ENCODE assay signal across 21 mouse cellular contexts in the genomic region with DNA sequence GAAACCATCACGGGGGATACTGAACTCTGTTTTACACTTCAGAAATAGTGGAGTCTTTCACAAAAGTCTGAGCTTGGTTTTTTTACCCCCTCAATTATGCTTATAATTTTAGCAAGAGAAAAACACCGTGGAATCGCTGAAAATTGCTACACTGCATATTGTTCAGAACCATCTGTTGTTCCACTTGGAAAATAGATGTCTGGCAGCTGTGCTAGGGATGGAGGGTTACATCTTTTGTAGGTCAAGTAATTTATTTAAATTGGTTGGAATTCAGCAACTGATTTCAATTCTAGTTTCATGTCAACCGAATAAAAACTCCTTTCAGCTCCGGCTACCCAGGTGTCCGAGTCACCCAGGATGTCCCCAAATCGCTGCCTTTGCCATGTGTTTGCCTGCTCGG.
A peak's percentile ranks its signal among the peaks of the same experiment; 100 is the strongest.
DNase-seq lines count a peak whose midpoint lies in the region; ATAC-seq and TF ChIP-seq lines count a peak whose summit lies in the region.
"Had no signal": no experiment of that assay in that cellular context is flagged by ENCODE, and none has a peak within 500 bp of the region (broad histone marks: within the 10 kb centered on the region; RNA-seq: fewer than 3 reads in every experiment).

No protein-coding gene starts in this region.

- TF ChIP-seq CTCF in forebrain, postnatal 0 days (IDR thresholded peaks at IDR 0.05; ENCODE audit: low read depth) = no peak

- H3K4me3 ChIP-seq in forebrain, postnatal 0 days (ENCODE audit: low read depth, low read length) = no peak overlapping the region
- H3K4me3 ChIP-seq in forebrain, embryonic 10.5 days = no peak overlapping the region
- H3K4me3 ChIP-seq in embryonic facial prominence, embryonic 15.5 days (replicated peaks) = no peak overlapping the region
- no peak overlapping the region for H3K4me3 ChIP-seq in stomach, embryonic 16.5 days (replicated peaks; ENCODE audit: low read length)
- H3K4me3 ChIP-seq: hindbrain, embryonic 10.5 days; limb, embryonic 10.5 days; neural tube, embryonic 15.5 days; stomach, embryonic 15.5 days had no signal

- H3K27ac ChIP-seq in forebrain, postnatal 0 days (ENCODE audit: low read depth, low read length) = no peak overlapping the region
- H3K27ac ChIP-seq in forebrain, embryonic 10.5 days = no peak overlapping the region
- H3K27ac ChIP-seq in embryonic facial prominence, embryonic 15.5 days (replicated peaks) = peak overlapping the region; percentile 73; the same call in 1 of the 2 replicates
- peak overlapping the region; percentile 29; the same call in 1 of the 2 replicates for H3K27ac ChIP-seq in stomach, embryonic 16.5 days (ENCODE audit: low read length)
- H3K27ac ChIP-seq: hindbrain, embryonic 10.5 days; kidney, postnatal 0 days; limb, embryonic 10.5 days; neural tube, embryonic 15.5 days; stomach, embryonic 15.5 days had no signal

- no peaks in the 10 kb centered on the region for H3K9me3 ChIP-seq in forebrain, postnatal 0 days (ENCODE audit: low read length)
- H3K9me3 ChIP-seq in forebrain, embryonic 10.5 days = no peaks in the 10 kb centered on the region
- no peaks in the 10 kb centered on the region for H3K9me3 ChIP-seq in embryonic facial prominence, embryonic 15.5 days (replicated peaks)
- no peaks in the 10 kb centered on the region for H3K9me3 ChIP-seq in stomach, embryonic 16.5 days (replicated peaks; ENCODE audit: control insufficient read depth, low read length)
- H3K9me3 ChIP-seq: hindbrain, embryonic 10.5 days; limb, embryonic 10.5 days; neural tube, embryonic 15.5 days; stomach, embryonic 15.5 days had no signal

- peak; percentile 47 for DNase-seq in forebrain, postnatal 0 days
- no peak for DNase-seq in forebrain, embryonic 10.5 days (ENCODE audit: extremely low spot score, low spot score)
- DNase-seq in right cerebral cortex, adult 18-20 months = peak; percentile 18
- DNase-seq in right cerebral cortex, postnatal 10 days (ENCODE audit: low spot score in 2 of 2) = no peak
- DNase-seq in heart, postnatal 36 days = no peak
- DNase-seq: adrenal gland, postnatal 36 days; B cell, adult 2 months; cerebellum, adult 2 months; gastrocnemius, postnatal 36 days; kidney, adult 18-20 months; liver, postnatal 0 days; lung, postnatal 10 days; midbrain, embryonic 14.5 days; spleen, adult 18-20 months had no signal

- H3K9ac ChIP-seq in forebrain, postnatal 0 days = no peak overlapping the region
- no peak overlapping the region for H3K9ac ChIP-seq in embryonic facial prominence, embryonic 15.5 days
- no peak overlapping the region for H3K9ac ChIP-seq in stomach, embryonic 16.5 days (ENCODE audit: low read length)
- H3K9ac ChIP-seq: liver, postnatal 0 days; neural tube, embryonic 15.5 days; stomach, embryonic 15.5 days had no signal

- ATAC-seq in forebrain, postnatal 0 days = peak; percentile 73
- ATAC-seq in embryonic facial prominence, embryonic 15.5 days (ENCODE audit: insufficient number of reproducible peaks, low FRiP score, low TSS enrichment, low read depth) = peak; percentile 51; the same call in 1 of the 2 replicates
- no peak for ATAC-seq in stomach, embryonic 16.5 days (ENCODE audit: insufficient read depth, low FRiP score)
- ATAC-seq: liver, postnatal 0 days had no signal

- H3K27me3 ChIP-seq in forebrain, postnatal 0 days (ENCODE audit: insufficient read depth, low read length) = no peaks in the 10 kb centered on the region
- H3K27me3 ChIP-seq in forebrain, embryonic 10.5 days (ENCODE audit: poor library complexity, severe bottlenecking) = peaks cover 8% of the 10 kb centered on the region; the same call in 1 of the 2 replicates
- H3K27me3 ChIP-seq in embryonic facial prominence, embryonic 15.5 days = no peaks in the 10 kb centered on the region
- no peaks in the 10 kb centered on the region for H3K27me3 ChIP-seq in stomach, embryonic 16.5 days (ENCODE audit: control insufficient read depth, insufficient read depth, low read length)
- H3K27me3 ChIP-seq: neural tube, embryonic 15.5 days; stomach, embryonic 15.5 days had no signal

- no peaks in the 10 kb centered on the region for H3K36me3 ChIP-seq in forebrain, postnatal 0 days (ENCODE audit: insufficient read depth)
- peaks cover 12% of the 10 kb centered on the region for H3K36me3 ChIP-seq in forebrain, embryonic 10.5 days (replicated peaks)
- H3K36me3 ChIP-seq in embryonic facial prominence, embryonic 15.5 days = 0 out of 2 replicates have a peak, but pooled peaks cover 3% of the 10 kb centered on the region
- H3K36me3 ChIP-seq in stomach, embryonic 16.5 days (ENCODE audit: control insufficient read depth, insufficient read depth, low read length) = peaks cover 10% of the 10 kb centered on the region; the same call in 1 of the 2 replicates
- H3K36me3 ChIP-seq: neural tube, embryonic 15.5 days had no signal

- no peak overlapping the region for H3K4me2 ChIP-seq in forebrain, postnatal 0 days (ENCODE audit: low read depth)
- H3K4me2 ChIP-seq in embryonic facial prominence, embryonic 15.5 days (replicated peaks) = no peak overlapping the region
- H3K4me2 ChIP-seq in stomach, embryonic 16.5 days (ENCODE audit: low read depth, low read length) = no peak overlapping the region
- H3K4me2 ChIP-seq: neural tube, embryonic 15.5 days; stomach, embryonic 15.5 days had no signal

- H3K4me1 ChIP-seq in forebrain, postnatal 0 days (ENCODE audit: insufficient read depth) = 0 out of 2 replicates have a peak, but pooled peaks cover under 1% of the 10 kb centered on the region
- no peaks in the 10 kb centered on the region for H3K4me1 ChIP-seq in forebrain, embryonic 10.5 days
- H3K4me1 ChIP-seq in embryonic facial prominence, embryonic 15.5 days = 0 out of 2 replicates have a peak, but pooled peaks cover 3% of the 10 kb centered on the region
- H3K4me1 ChIP-seq in stomach, embryonic 16.5 days (ENCODE audit: control insufficient read depth, insufficient read depth, low read length) = peaks cover 5% of the 10 kb centered on the region
- H3K4me1 ChIP-seq: hindbrain, embryonic 10.5 days; limb, embryonic 10.5 days; neural tube, embryonic 15.5 days; stomach, embryonic 15.5 days had no signal

- intact Hi-C loops in heart, postnatal 36 days (cut with DNase I) = no loop called here

- 48% methylated on average over 8 of the region's 8 CpGs for WGBS in forebrain, postnatal 0 days
- 92% methylated on average over 8 of the region's 8 CpGs for WGBS in forebrain, embryonic 10.5 days
- 43% methylated on average over 8 of the region's 8 CpGs for WGBS in embryonic facial prominence, embryonic 15.5 days
- 67% methylated on average over 8 of the region's 8 CpGs for WGBS in stomach, embryonic 16.5 days

Comparison
In these comparisons a context has a peak if more than half of its experiments do, and no peak if none do; other contexts are left out.
1. DNase-seq: peak in forebrain, postnatal 0 days (single experiment) and right cerebral cortex, adult 18-20 months (single experiment); none in forebrain, embryonic 10.5 days (single experiment), right cerebral cortex, postnatal 10 days (0 of 2) and heart, postnatal 36 days (0 of 2).
2. H3K27ac ChIP-seq: peak in embryonic facial prominence, embryonic 15.5 days (single experiment) and stomach, embryonic 16.5 days (single experiment); none in forebrain, postnatal 0 days (single experiment) and forebrain, embryonic 10.5 days (single experiment).